Mouse (Mus musculus): Measurements from ENCODE around the gene Ltb. TPM values are rescaled to one million over a fixed set of nuclear protein-coding genes. Genes with fewer than 3 reads are reported as not detected.

Gene Ltb
- polyA plus RNA-seq, 1 experiment from 2014 or later, result 0.29 TPM

DNA sequence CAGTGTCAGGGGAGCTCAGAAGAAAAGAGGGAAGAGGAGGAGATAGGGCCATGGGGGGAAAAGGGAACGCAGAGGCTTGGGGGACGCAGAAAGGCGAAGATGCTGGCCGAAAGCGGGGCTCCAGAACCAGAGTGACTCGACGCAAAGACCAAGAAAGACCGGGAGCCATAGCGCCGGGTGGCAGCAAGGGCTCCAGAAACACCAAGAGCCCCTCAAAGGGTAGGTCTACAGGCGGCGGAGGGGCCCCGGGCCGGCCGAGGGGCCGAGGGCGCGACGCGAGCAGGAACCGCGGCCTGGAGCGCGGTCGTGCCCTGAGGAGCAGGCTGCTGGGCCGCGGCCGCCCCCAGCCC lies 30.0 kb upstream of the Ltb start:
- Histone ChIP-seq H3K36me3 (replicated peaks; ENCODE audit: control insufficient read depth, insufficient read depth) (peaks cover 36% of the 10 kb centered on the region), H3K9me3 (ENCODE audit: control insufficient read depth, low read length) (no peaks in the 10 kb centered on the region), H3K4me3 (replicated peaks; ENCODE audit: low read length) (peak overlapping the region; percentile 100), H3K9ac (peak overlapping the region; percentile 100), H3K27me3 (ENCODE audit: control insufficient read depth, insufficient read depth, low read length) (no peaks in the 10 kb centered on the region), H3K4me2 (replicated peaks) (peak overlapping the region; percentile 98), H3K4me1 (replicated peaks; ENCODE audit: control insufficient read depth, insufficient read depth, low read length) (peaks cover 27% of the 10 kb centered on the region), H3K27ac (peak overlapping the region; percentile 98)
- under 1% methylated on average over 19 of the region's 28 CpGs for WGBS
- ATAC-seq (ENCODE audit: low FRiP score) (no peak), DNase-seq (ENCODE audit: low spot score) (no peak)

DNA sequence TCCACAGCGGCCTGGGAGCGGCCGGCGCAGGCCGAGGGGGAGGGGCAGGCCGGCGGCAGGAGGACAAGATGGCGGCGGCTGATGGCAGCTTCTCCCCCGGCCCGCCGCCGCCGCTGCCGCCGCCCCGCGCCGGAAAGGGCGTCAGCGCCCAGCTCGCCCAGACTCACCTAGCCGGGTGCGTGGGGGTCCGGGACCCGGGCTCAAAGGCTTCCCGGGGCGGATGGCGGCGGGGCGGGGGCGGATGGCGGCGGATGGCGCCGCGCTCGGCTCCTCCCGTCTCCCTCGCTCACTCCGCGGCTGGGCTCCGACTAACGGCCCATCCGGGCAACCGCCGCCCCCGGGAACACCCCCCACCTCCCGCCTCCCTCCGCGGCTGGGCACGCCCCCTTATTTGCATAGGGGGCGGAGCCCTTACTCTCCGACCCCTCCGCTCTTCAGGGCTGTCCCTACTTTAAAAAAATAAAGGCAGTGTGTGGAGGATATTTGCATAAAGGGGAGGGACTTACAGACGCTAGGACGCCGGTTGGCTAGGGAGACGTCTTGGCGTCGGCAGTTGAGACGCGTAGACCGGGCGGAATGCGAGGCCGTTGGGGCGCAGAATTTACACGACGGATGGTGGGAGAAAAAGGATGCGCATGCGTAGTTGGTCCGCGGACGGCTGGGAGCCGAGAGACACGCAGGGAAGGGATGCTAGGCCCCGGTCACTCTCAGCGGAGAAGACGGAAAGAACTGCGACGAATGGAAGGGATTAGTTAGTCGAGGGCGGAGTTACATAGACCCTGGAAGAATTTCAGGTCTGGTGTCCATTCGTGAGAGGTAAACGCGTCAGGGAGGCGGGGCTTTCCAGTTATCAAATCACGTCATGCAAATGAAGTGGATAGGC lies 29.4 kb upstream of the Ltb start, which contains the start of gene Prrc2a:
Gene Prrc2a, minus strand, starts transcription at position 330 of the 883 bp plus-strand sequence.
- peaks cover 30% of the 10 kb centered on the region for H3K36me3 ChIP-seq (replicated peaks; ENCODE audit: control insufficient read depth, insufficient read depth)
- ATAC-seq (ENCODE audit: low FRiP score) (peak; percentile 94), DNase-seq (ENCODE audit: low spot score) (peak; percentile 99)
- peak within 1 kb of the TSS; percentile 100 for H3K4me3 ChIP-seq (replicated peaks; ENCODE audit: low read length)
- H3K27me3 ChIP-seq (ENCODE audit: control insufficient read depth, insufficient read depth, low read length), result no peaks in the 10 kb centered on the region
- peak within 1 kb of the TSS; percentile 100 for H3K9ac ChIP-seq
- H3K27ac ChIP-seq, result peak within 1 kb of the TSS; percentile 98
- WGBS, result under 1% methylated on average over 55 of the region's 89 CpGs
- H3K9me3 ChIP-seq (ENCODE audit: control insufficient read depth, low read length), result no peaks in the 10 kb centered on the region
- H3K4me1 ChIP-seq (replicated peaks; ENCODE audit: control insufficient read depth, insufficient read depth, low read length), result peaks cover 27% of the 10 kb centered on the region
- H3K4me2 ChIP-seq (replicated peaks), result peak within 1 kb of the TSS; percentile 98

DNA sequence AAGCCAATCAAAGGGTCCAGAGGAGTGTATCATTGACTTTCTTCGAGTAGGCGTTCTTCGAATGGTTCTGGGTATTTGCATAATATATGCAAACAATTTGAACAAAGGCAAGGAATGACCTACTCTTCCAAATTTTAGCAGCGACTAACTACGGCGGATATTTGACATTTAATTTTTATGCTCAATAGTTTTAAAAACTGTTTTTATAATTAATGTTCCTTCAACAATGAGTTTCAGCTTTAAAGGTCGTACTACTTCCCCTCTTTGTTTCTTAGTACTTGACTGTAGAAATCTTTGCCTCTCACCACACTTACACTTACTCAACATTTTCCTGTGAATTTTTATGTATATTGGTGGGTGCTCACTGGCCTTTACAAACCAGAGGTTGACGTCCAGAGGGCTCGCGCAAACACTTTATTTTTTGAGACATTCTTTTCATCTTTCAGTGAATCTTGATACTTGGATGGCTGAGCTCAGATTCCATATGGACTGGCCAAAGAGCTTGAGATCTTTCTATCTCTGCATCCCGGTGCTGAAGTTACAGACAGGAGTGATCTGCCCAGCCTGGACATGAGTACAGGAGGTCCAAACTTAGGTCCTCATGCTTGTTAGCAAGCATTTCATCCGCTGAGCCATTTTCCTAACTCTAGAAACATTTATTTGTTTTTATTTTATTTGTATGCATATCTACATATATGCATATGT lies 28.6 kb upstream of the Ltb start:
- peaks cover 27% of the 10 kb centered on the region for H3K4me1 ChIP-seq (replicated peaks; ENCODE audit: control insufficient read depth, insufficient read depth, low read length)
- peak overlapping the region; percentile 98 for H3K27ac ChIP-seq
- ATAC-seq (ENCODE audit: low FRiP score) (no peak; the same call in 1 of the 2 replicates), DNase-seq (ENCODE audit: low spot score) (no peak)
- no peaks in the 10 kb centered on the region for H3K9me3 ChIP-seq (ENCODE audit: control insufficient read depth, low read length)
- H3K9ac ChIP-seq, result peak overlapping the region; percentile 58
- no peaks in the 10 kb centered on the region for H3K27me3 ChIP-seq (ENCODE audit: control insufficient read depth, insufficient read depth, low read length)
- peaks cover 22% of the 10 kb centered on the region for H3K36me3 ChIP-seq (replicated peaks; ENCODE audit: control insufficient read depth, insufficient read depth)
- 21% methylated on average over 12 of the region's 12 CpGs for WGBS
- peak overlapping the region; percentile 98 for H3K4me2 ChIP-seq (replicated peaks)
- H3K4me3 ChIP-seq (replicated peaks; ENCODE audit: low read length), result peak overlapping the region; percentile 100

DNA sequence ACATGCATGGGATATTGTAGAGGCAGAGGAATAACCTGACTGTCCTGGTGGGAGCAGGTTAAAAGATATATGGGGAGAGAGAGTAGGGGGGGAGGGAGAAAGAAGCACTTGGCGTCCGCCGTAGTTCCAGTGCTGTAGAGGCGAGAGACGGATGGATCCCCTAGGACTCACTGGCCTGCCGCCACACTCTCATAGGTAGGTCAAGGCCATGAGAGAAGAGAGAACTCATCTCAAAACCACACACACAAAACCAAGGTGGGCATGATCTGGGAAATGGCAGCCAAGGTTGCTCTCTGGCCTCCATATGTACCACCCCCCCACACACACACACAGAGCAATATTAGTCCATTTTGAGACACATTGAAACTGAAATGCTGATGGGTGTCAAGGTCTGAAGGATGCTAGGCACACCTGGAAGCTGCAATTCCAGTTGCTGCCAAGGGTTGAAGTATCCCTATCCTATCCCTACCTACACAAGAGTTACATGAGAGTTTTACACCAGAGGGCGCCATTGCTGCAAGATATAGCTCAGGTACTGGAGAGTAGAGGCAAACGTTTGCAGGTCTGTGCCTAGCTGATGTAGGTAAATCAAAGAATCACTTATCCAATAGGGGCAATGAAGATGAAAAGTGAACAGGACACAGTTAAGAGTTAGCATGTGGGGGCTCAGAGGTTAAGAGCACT lies 27.7 kb upstream of the Ltb start:
- Histone ChIP-seq H3K4me1 (replicated peaks; ENCODE audit: control insufficient read depth, insufficient read depth, low read length) (peaks cover 27% of the 10 kb centered on the region), H3K27ac (peak overlapping the region; percentile 98), H3K4me3 (replicated peaks; ENCODE audit: low read length) (peak overlapping the region; percentile 100), H3K4me2 (replicated peaks) (peak overlapping the region; percentile 98), H3K36me3 (replicated peaks; ENCODE audit: control insufficient read depth, insufficient read depth) (peaks cover 13% of the 10 kb centered on the region), H3K9me3 (ENCODE audit: control insufficient read depth, low read length) (no peaks in the 10 kb centered on the region), H3K27me3 (ENCODE audit: control insufficient read depth, insufficient read depth, low read length) (no peaks in the 10 kb centered on the region), H3K9ac (peak overlapping the region; percentile 58)
- no peak for ATAC-seq (ENCODE audit: low FRiP score)
- DNase-seq (ENCODE audit: low spot score), result peak; percentile 80
- WGBS, result 64% methylated on average over 8 of the region's 8 CpGs

DNA sequence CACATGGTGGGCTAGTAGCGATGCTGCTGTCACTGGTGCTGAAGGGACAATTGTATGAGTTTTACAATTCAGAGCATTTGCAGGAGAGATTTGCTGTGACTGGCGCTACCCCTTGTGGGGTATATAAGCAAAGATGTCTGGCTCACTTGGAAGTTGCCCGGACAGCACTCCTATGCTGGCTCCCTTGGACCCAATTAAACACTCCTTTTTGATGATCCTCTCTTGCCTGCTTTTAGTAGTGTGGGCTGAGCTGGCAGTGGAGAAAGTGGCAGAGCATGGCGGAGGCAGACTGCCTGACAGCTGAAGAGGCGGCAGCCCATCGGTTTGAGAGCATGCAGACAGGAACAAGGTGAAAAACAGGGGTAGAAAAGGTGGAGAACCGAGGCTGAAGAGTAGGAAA lies 26.4 kb upstream of the Ltb start:
- Histone ChIP-seq H3K4me1 (replicated peaks; ENCODE audit: control insufficient read depth, insufficient read depth, low read length) (peaks cover 16% of the 10 kb centered on the region), H3K4me3 (replicated peaks; ENCODE audit: low read length) (no peak overlapping the region), H3K9me3 (ENCODE audit: control insufficient read depth, low read length) (no peaks in the 10 kb centered on the region), H3K4me2 (replicated peaks) (no peak overlapping the region), H3K27ac (no peak overlapping the region), H3K9ac (no peak overlapping the region), H3K27me3 (ENCODE audit: control insufficient read depth, insufficient read depth, low read length) (no peaks in the 10 kb centered on the region), H3K36me3 (replicated peaks; ENCODE audit: control insufficient read depth, insufficient read depth) (0 out of 2 replicates have a peak, but pooled peaks cover 2% of the 10 kb centered on the region)
- no peak for DNase-seq (ENCODE audit: low spot score)
- WGBS, result 91% methylated on average over 7 of the region's 7 CpGs
- no peak for ATAC-seq (ENCODE audit: low FRiP score)

DNA sequence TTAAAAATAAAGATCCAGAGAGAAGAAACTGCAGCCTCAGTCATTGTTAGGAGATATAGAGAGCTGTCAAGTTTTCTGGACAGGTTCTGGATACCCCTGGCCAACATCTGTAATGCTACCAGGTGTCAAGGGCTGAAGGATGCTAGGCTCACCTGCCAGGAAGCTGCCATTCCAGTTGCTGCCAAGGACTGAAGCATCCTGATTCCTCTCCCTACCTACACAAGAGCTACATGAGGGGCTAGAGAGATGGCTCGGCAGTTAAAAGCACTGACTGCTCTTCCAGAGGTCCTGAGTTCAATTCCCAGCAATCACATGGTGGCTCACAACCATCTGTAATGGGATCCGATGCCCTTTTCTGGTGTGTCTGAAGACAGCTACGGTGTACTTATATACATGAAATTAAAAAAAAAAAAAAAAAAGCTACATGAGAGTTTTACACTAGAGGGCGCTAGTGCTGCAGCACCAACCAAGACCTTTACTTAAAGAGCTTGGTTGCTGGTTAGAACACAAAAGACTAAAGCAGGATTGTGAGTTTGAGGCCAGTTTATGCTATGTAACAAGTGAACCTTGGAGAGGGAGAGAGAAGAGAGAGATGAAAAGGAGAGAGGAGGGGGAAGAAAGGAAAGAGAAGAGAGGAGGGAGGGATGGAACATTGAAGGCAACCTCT lies 25.6 kb upstream of the Ltb start:
- Histone ChIP-seq H3K9me3 (ENCODE audit: control insufficient read depth, low read length) (no peaks in the 10 kb centered on the region), H3K9ac (peak overlapping the region; percentile 31; the same call in 1 of the 2 replicates), H3K27me3 (ENCODE audit: control insufficient read depth, insufficient read depth, low read length) (no peaks in the 10 kb centered on the region), H3K27ac (no peak overlapping the region), H3K4me1 (replicated peaks; ENCODE audit: control insufficient read depth, insufficient read depth, low read length) (peaks cover 10% of the 10 kb centered on the region), H3K36me3 (replicated peaks; ENCODE audit: control insufficient read depth, insufficient read depth) (no peaks in the 10 kb centered on the region), H3K4me2 (replicated peaks) (no peak overlapping the region), H3K4me3 (replicated peaks; ENCODE audit: low read length) (no peak overlapping the region)
- no peak for ATAC-seq (ENCODE audit: low FRiP score)
- DNase-seq (ENCODE audit: low spot score), result peak; percentile 87
- WGBS, result 28% methylated on average over 4 of the region's 4 CpGs

DNA sequence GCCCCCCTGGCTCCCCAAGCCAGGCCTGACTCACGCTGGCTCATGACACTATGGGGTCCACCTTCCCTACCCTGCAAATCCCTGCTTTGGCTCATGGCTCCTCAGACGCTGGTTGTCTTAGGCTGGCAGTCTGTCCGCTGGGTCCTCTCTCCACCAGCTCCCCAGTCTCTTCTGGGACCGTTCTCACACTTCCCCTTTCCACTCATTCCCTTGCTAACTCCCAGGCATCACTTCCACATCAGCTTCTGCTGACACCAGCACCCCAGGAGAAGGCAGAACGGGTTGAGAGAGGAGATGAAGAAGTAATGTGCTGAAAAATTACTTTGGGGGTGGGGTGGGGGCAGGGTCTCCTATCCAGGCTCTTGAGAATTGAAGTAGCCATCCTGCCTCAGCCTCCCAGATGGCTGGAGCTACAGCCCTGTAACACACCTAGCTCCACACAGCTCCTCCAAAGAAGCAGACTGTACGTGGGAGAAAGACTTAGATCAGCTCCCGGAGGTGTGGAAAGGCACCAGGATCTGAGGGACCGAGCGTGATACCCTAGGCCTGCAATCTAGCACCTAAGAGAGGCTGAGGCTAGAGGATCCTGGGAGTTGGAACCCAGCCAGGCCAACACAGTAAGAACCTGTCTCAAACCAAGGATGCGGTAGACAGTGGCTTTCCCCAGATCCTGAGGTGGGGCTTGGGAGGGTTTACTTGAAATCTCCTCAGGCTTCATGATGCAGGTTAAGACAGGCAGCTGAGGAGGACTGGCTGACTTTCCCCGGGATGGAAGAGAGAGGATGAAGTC lies 21.6 kb upstream of the Ltb start:
- ATAC-seq (ENCODE audit: low FRiP score), result no peak
- H3K27ac ChIP-seq, result no peak overlapping the region
- no peak for DNase-seq (ENCODE audit: low spot score)
- no peak overlapping the region for H3K4me2 ChIP-seq (replicated peaks)
- 73% methylated on average over 11 of the region's 11 CpGs for WGBS
- H3K36me3 ChIP-seq (replicated peaks; ENCODE audit: control insufficient read depth, insufficient read depth), result no peaks in the 10 kb centered on the region
- no peaks in the 10 kb centered on the region for H3K4me1 ChIP-seq (replicated peaks; ENCODE audit: control insufficient read depth, insufficient read depth, low read length)
- H3K4me3 ChIP-seq (replicated peaks; ENCODE audit: low read length), result no peak overlapping the region
- no peaks in the 10 kb centered on the region for H3K27me3 ChIP-seq (ENCODE audit: control insufficient read depth, insufficient read depth, low read length)
- H3K9me3 ChIP-seq (ENCODE audit: control insufficient read depth, low read length), result no peaks in the 10 kb centered on the region
- H3K9ac ChIP-seq, result no peak overlapping the region

DNA sequence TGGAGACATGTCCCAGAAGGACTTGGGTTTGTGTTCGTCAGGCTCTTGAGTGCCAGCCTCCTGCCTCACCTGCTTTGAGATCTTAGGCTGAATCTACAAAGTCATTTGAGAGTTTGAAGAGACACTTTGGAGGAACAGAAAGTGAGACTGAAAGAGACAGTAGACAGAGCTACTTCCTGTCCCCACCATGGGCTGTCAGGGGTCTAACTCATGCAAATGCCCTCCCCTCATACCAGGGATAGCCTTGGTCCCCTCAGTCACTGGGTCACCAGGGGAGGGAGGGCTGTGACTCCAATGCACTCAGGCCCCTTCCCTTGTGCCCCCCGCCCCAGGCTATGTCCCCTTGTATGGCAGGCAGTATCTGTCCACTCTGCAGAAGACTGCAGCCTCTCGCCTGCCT lies 20.9 kb upstream of the Ltb start:
- no peaks in the 10 kb centered on the region for H3K9me3 ChIP-seq (ENCODE audit: control insufficient read depth, low read length)
- 74% methylated on average over 3 of the region's 3 CpGs for WGBS
- H3K4me3 ChIP-seq (replicated peaks; ENCODE audit: low read length), result no peak overlapping the region
- no peaks in the 10 kb centered on the region for H3K36me3 ChIP-seq (replicated peaks; ENCODE audit: control insufficient read depth, insufficient read depth)
- H3K4me2 ChIP-seq (replicated peaks), result no peak overlapping the region
- ATAC-seq (ENCODE audit: low FRiP score), result no peak
- no peaks in the 10 kb centered on the region for H3K4me1 ChIP-seq (replicated peaks; ENCODE audit: control insufficient read depth, insufficient read depth, low read length)
- no peaks in the 10 kb centered on the region for H3K27me3 ChIP-seq (ENCODE audit: control insufficient read depth, insufficient read depth, low read length)
- no peak overlapping the region for H3K9ac ChIP-seq
- no peak overlapping the region for H3K27ac ChIP-seq
- no peak for DNase-seq (ENCODE audit: low spot score)

Measured in hindbrain, embryonic 14.5 days (tissue).